8 mouse cellular contexts compared by ENCODE assay signal in genomic region chr5:4104341-4105040, GRCm38 (mm10). TPM values are rescaled to one million over a fixed set of nuclear protein-coding genes. Genes with fewer than 3 reads are reported as not detected.
DNase-seq lines count a peak whose midpoint lies in the region; ATAC-seq lines count a peak whose summit lies in the region.

Gene Cyp51, minus strand, starts transcription at chr5:4104746.

- no peaks in the 10 kb centered on the region for H3K9me3 ChIP-seq in hindbrain, embryonic 15.5 days

- H3K36me3 ChIP-seq in hindbrain, embryonic 15.5 days, result peaks cover 27% of the 10 kb centered on the region

- peak within 1 kb of the TSS; percentile 91 for H3K9ac ChIP-seq in hindbrain, embryonic 15.5 days

- peak; percentile 97 for ATAC-seq in hindbrain, embryonic 15.5 days (ENCODE audit: low FRiP score, low read depth)

- H3K27me3 ChIP-seq in hindbrain, embryonic 15.5 days, result no peaks in the 10 kb centered on the region

- H3K4me1 ChIP-seq in hindbrain, embryonic 15.5 days (replicated peaks), result peaks cover 38% of the 10 kb centered on the region

- H3K4me3 ChIP-seq in hindbrain, embryonic 15.5 days, result peak within 1 kb of the TSS; percentile 89

- peak within 1 kb of the TSS; percentile 70 for H3K4me2 ChIP-seq in hindbrain, embryonic 15.5 days

- peak; percentile 95 for DNase-seq in R1 (ENCODE audit: low read depth, low spot score)
- DNase-seq in cerebellum, postnatal 25 days, result peak; percentile 93 to 95
- peak; percentile 91 to 93 for DNase-seq in frontal cortex, postnatal 36 days (ENCODE audit: low spot score in 2 of 2)
- DNase-seq in left cerebral cortex, adult 11 months (ENCODE audit: low spot score), result peak; percentile 86
- DNase-seq in lung, postnatal 4 days, result peak; percentile 90 to 94
- peak; percentile 90 for DNase-seq in retina, postnatal 7 days (ENCODE audit: low read depth, low spot score)
- DNase-seq in urinary bladder, adult 2 months (ENCODE audit: low spot score), result peak; percentile 81

- H3K27ac ChIP-seq in hindbrain, embryonic 15.5 days (replicated peaks), result peak within 1 kb of the TSS; percentile 100

- under 1% methylated on average over 58 of the region's 59 CpGs for WGBS in hindbrain, embryonic 15.5 days

RNA-seq across cellular contexts. Expression of gene Cyp51, which starts in this region (rescaled TPM):
- polyA plus RNA-seq in hindbrain, embryonic 15.5 days (2015; fragmentation: Nextera tagmentation; extraction: Ambion mirVana), result 135 and 140 TPM in 2 replicates
- polyA plus RNA-seq in urinary bladder, adult 2 months (2012; rRNA removed), result 15.3 and 19.2 TPM in 2 replicates

Comparison
In these comparisons a context has a peak if more than half of its experiments do, and no peak if none do; other contexts are left out.
1. Peak in every context shown above with its lines: DNase-seq, ATAC-seq, H3K4me3 ChIP-seq and H3K27ac ChIP-seq.